Mouse (Mus musculus) R1 (cell line): ENCODE results near the gene Eif1.
"Not testable (repeated sequence)": the region's sequence is repeated elsewhere in the genome, so short reads cannot be mapped to it uniquely, and the experiment has no call there.

Experiments used
- DNase-seq: peaks from one replicate; pipeline ENCODE4 v3.0.0-alpha.2; 2018; ENCODE audit warnings: low read depth, low spot score

Gene Eif1

DNA sequence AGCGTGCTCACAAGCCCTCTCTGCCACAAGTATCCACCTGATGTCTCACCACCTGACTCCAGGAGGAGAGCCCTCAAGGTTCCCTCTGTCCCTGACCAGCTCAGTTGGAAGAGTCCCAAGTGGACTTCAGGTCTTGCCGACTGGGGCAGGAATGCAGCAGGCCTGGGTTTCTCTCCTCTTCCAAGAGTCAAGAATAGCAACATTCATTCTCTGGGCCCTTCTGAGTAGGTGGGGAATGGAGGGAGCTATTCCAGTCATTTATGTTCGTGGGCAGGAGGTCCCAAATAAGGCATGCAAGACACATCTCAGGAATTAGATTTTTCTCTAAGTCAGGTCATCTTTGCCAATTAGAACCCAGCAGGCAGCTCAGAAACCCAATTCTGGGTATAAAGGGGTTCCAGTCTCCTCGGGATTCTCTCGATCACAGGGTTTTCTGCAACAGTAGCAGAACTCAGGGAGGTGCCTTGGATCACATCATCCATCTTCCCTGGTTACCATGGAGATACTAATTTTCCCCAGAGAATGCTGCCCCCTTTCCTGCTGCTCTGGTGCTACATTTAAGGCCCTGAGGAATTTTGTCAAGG is 7.5 kb upstream of the Eif1 start:
- peak; percentile 54 for DNase-seq

DNA sequence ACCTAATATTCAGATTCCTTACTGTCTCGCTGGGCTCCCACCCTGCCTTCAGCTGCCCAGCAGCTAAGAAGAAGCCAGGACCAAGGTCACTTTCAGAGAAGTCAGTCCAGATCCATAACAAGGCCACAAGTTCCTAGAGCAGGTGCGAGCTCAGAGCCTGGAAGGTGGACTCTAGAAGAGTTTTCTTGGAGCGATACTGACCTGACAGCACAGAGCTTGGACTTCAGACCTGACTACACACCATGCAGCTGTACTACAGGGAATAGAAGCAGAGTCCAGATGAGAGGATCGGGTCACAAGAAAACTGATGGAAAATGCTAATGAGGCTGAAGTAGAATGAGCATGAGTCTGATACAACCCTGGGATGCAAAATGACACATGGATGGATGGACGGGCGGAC is 6.3 kb upstream of the Eif1 start:
- no peak for DNase-seq

DNA sequence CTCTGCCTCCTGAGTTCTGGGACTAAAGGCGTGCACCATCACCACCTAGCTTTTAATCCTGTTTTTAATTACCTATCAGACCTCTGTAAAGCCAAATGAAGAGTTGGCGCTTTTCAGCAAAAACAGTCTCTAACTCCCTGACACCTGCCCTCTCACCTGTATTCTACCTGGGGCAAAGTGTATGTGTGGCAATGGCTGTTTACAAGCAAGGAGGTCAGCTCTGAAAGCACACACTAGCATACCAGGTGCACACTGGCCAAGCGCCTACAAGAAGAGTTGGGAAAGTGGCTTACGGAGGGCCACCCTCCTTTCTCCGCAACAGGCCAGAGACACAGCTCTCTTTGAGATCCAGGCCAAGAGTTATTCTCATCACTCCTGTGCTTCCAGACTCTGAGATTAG is 4.2 kb upstream of the Eif1 start:
- DNase-seq = no peak

DNA sequence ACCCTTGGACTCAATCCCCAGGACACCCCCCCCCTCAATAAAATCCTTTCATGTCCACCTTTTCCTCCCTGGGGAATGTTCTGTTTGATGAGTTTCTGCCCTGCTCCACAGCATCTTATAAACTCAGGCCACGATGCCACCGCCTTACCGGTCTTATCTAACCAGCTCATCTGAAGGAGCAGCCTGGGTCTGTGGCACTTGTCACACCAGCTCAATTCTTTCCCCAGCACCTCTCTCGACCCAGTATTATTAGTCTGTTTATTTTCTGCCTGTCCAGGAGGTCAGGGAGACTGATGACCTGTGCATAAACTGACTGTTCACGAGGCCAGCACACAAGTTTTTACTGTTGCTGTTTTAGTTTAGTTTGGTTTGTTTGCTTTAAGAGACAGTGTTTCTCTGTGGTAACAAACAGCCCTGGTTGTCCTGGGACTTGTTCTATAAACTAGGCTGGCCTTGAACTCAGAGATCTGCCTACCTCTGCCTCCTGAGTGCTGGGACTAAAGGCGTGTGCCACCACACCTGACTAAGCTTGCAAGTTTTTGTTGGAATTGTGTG is 1.8 kb upstream of the Eif1 start:
- DNase-seq = no peak

DNA sequence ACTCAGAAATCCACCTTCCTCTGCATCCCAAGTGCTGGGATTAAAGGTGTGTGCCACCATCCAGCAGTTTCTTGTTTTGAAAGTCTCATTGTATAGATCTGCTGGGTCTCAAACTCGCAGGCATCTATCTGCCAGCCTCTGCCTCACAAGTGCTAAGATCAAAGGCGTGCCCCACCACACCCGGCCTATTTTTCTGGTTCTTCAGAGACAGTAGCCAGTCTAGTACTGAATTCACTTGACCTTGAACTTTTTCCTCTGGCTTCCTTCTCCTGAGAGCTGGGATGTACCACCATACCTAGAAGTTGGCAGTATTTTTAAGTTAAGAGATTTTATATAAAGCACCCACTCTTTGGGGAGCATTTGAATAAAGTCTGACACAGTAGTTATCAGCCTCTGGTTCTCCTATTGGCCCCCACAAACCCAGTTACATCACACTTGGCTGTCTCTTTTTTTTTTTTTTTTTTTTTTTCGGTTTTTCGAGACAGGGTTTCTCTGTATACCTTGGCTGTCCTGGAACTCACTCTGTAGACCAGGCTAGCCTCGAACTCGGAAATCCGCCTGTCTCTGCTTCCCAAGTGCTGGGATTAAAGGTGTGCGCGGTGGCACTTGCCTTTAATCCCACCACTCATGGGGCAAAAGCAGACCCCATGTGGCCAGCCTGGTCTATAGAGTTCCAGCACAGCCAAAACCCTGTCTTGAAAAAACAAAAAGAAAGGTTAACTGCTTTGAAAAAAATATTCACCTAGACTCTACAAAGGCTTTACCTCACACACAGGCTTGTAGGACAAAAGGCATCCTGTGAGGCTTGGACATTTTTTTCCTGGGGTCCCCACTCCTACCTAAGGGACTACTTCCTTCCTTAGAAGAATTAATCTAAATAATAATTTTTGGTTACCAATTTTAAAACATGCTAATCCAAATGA is 895 bp upstream of the Eif1 start:
- DNase-seq = peak; percentile 66

DNA sequence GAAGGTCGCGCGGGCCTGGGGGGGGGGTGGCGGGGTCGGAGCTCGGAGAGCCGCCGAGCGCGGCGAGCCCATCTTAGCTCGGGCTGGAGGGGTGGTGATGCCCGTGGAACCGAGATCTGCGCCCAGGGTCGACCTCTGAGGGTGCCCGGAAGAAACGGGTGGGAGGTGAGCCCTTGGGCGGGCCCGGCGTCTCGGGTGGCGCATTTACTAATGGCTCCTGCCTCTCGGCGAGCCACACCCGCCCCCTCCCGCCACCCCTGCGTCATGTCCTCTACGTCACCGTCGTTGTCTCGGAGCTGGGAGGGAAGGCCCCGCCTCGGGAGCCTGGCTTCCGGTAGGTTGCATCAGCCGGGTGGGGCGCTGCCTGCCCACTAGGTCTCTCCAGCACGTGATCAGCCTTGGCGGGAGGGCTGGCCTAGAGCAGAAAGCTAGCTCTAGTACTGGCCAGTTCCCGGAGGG is 516 bp downstream of the Eif1 start:
- DNase-seq = peak; percentile 98

DNA sequence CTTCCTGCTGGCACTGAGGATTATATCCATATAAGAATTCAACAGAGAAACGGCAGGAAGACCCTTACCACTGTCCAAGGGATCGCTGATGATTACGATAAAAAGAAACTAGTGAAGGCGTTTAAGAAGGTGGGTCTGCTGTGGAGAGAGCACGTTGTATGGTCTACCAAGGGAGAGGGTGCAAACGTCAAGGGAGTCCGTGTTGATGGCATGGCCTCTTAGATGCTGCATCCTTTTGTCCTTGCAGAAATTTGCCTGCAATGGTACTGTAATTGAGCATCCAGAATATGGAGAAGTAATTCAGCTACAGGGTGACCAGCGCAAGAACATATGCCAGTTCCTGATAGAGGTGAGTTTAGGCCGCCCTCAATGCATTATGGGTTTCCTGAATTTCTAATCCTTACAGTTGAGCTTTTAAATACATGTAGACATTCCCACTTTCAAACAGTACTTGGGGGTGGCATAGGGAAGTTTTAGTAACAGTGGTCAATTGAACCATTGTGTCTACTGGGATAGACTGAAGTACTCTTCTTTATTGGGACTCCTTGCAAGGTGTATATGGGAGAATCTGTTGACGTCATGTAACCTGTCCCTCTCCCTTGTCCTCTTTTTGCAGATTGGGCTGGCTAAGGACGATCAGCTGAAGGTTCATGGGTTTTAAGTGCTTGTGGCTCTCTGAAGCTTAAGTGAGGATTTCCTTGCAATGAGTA is 1.2 kb downstream of the Eif1 start:
- not testable (repeated sequence) for DNase-seq

DNA sequence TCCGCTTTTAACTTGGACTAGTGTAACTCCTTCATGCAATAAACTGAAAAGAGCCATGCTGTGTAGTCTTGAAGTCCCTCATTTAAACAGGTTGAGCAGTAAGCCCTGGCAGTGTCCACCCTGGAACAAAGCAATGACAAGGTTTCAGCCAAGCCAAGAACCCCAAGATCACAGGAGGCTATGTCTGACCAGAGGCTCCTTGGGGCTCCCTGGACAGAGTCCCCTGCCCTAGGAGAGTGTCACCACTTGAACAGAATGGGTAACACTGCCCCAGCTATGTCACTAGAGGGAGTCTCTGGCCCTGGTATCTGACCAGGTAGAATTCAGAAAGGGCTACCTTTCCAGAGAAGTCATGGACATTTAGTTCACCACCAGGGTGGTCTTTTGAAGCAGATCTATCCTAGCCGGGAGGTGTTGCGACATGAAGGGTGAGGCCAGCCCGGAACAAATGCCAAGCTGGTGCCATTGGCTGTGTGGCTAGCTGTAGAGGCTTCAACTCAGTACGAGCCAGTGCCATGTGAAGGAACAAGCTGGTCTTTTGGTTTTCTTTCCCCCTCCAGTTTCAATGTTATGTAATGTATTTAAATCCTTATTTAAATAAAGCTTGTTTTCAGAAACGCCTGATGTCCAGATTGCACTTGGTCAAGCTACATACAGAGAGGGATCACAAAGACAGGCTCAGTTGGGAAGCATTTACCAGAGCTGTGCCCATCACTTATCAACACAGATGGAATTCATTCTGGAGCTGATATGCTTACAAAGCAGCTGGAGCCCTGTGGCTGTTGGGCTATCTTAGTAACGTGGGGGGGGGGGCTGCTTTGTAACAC is 2.0 kb downstream of the Eif1 start:
- DNase-seq = not testable (repeated sequence)

DNA sequence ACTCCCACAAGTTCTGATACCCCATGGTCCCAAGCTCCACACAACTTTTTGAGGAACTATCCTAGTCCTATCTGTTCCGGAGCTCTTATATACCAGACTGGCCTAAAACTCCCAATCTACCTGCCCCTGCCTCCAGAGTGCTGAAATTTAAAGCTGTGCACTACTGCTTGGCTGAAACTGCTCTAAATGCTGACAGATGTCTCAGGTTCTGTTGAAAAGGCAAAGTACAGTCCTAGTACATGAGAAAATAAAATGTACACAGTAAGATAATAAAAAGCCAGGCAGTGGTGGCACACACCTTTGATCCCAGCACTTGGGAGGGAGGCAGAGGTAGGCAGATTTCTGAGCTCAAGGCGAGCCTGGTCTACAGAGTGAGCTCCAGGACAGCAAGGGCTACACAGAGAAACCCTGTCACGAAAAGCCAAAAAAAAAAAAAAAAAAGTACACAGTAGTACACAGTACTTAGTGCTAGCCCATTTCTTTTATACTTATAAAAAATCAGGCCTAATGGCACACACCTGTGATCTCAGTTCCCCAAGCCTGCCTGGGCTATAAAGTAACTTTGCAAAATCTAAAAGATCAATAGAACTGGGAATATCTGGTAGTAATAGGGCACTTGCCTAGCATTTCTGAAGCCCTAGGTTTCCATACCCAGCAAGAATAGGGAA is 3.0 kb downstream of the Eif1 start:
- no peak for DNase-seq

DNA sequence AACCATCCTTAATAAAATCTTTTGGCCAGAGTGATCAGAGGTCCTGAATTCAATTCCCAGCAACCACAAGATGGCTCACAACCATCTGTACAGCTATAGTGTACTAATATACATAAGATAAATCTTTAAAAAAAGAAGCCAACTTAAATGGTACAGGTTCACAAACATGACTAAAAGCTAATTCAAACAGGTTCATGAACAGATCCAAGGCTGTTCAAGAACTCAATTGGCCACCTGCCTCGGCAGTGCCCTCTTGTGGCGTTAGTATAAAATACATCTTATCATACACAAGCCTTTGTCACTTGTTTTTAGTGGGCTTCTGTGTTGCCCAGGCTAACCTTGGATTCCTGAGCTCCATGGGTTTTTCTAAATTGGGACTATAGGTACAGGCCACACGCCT is 3.9 kb downstream of the Eif1 start:
- DNase-seq = peak; percentile 92

DNA sequence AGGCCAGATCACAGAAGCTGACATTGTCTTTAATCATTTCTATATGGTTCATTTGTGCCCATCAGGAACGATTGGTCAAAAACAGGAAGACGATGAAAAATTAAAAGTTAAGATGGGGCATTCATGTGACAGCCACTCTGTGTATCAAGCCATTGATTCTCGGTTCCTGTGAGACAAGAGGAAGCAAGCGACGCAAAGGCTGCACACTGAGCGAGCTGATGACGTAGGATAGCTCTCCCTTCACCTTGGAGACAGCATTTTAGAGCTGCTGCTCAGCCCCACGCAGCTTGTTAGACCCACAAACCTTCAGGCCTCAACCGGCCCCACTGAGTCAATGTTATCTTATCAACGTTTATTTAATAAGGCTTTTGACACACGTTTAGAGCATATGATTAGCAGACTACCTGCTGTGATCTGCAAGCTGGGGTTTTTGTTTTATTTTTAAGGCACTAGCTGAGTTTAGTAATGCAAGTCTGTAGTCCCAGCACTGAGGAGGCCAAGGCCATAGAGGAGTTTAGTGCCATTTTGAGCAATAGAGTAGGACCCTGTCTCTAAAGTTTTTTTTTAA is 5.5 kb downstream of the Eif1 start:
- no peak for DNase-seq

DNA sequence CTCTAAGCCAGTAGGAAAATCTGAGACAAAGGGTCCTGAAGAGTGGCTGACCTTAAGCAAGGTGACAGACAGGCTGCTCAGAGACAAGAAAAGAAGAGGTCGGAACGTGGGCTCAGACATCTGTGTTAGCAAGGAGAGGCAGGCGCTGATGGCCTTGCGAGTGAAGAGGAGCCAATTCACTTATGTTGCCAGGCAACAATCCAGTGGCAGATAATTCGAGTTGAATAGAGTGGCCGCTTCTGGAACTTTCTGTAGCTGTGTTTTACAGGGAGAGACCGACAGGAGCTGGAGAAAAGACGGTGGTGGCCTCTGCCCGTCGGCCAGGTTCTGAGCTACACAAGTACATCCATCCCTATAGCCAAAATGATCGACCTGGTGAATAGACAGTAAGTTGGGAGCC is 7.6 kb downstream of the Eif1 start:
- no peak for DNase-seq

DNA sequence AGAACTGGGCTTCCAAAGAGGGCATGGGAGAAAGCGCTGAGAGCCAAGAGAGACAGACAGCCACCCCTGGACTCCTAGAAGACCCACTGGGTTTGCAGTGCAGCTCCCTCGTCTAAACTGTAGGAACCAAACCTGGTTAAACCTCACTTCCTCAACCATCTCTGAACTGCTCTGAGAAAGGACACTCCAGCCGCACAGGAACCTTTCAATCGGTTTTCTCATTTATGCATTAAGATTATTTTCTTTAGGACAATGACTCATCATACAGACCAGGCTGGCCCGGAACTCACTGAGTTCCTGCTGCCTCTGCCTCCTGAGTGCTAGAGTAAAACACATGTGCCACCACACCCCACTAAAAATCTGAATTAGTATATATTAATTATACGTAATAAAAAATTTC is 8.1 kb downstream of the Eif1 start:
- no peak for DNase-seq

DNA sequence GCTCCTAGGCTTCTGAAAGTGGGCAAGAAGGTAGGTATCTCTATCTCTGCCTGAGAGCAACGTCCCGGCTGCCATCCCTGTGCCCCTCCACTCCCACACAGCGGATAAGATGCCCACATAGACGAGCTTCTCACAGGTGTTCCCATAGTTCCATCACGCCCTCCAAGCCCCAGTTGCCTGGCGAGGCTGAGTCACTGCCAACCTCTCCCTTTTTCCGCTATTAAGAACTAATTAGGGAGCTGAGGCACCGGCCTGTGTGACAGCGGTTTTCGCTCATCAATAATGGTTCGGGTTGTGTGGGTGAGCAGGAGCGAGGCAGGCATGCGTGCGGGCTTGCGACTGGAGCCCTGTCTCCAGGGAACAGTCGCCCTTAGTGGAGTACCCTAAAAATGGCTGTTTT is 10.6 kb downstream of the Eif1 start:
- no peak for DNase-seq

DNA sequence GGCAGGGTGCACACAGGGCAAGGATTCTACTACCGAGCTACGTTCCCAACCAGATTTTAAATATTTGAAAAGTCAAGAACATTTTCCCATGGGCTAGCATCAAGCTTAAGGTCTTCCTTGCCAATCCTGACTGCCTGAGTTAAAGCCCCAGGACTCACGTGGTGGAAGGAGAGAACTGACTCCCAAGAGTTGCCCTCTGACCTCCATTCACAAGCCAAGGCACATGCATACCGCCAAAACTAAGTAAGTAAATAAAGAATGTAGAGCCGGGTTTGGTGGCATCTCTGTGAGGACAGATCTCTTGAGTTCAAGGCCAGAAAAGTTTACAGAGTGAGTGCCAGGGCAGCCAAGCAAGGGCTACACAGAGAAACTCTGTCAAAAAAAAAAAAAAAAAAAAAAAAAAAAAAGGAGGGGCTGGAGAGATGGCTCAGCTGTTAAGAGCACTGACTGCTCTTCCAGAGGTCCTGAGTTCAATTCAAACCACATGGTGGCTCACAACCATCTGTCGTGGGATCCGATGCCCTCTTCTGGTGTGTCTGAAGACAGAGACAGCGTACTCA is 11.2 kb downstream of the Eif1 start:
- DNase-seq = not testable (repeated sequence)

DNA sequence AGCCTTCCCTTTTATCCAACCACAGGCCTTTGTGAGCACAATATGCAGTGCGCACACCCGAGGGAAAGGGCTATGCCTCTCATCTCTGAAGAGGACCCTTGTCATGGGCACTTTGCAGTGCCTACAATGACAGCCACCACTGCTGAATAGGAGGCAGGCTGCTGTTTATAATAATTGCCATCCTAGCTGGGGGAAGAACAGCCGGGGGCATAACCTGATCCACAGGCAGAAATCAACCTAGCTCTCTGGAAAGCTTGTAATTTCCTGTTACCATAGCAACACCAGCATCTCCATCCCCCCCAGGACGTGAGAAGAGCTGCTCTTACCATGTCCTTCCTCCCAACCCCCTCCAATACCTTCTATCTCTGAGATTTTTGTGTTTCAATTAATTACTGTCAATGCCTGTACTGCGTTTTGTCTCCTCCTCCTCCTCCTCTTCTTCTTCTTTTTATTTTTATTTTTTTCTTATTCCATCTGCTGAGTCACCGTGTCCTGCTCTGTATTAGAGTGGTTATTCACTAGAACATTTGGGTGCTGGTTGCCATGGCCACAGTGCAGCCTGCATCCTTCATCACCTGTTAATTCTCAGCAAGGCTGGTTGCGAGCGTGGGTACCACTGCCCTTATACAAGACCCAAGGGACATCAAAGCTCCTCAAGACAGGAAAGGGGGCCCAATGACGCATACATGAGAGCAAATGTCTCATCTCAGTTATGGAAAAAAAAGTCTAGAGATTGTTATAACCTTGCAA is 13.3 kb downstream of the Eif1 start:
- no peak for DNase-seq

DNA sequence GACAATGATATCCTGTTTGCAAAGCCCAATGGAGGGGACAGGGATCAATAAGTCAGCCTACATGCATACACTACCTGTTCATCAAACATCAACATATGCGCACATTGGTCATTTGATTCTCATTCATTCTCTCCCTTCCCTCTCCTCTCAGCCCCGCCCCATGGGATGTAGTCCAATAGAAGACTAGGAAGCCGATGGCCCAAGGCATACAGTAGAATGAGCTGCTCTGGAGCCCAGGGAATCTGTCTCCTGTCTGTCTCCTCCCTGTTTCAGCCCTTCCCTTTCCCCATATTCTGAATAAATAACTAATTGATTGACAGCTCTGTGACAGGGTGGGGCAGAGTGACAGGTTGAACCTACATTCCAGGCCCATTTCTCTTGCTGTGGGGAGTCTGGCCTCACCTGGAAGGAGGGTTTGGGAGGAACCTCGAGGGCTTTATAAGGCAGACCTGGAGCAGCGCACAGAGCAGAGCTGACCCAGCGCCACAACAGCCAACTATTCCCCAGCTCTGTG is 14.3 kb downstream of the Eif1 start, which contains the start of gene Gast:
TSS of gene Gast (plus strand) at position 464 of the 514 bp plus-strand sequence.
- peak; percentile 56 for DNase-seq

DNA sequence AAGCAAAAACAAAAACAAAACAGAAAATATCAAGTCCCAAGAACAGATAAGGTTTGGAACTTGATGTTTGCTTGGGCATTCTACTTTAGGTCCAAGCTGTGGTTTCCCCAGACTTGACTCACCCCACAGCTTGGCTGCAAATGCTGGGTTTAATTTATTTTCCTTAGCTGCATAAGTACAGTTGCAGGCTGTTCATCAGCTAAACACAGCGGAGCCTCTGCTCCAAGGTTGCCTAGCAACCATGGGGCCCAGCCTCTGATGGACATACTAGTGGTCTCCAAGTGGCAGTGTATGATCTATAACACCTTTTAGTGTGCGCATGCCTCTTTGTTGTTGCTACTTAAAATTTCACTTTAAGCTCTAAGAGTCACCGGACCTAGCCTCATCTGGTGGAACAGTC is 16.0 kb downstream of the Eif1 start:
- no peak for DNase-seq

DNA sequence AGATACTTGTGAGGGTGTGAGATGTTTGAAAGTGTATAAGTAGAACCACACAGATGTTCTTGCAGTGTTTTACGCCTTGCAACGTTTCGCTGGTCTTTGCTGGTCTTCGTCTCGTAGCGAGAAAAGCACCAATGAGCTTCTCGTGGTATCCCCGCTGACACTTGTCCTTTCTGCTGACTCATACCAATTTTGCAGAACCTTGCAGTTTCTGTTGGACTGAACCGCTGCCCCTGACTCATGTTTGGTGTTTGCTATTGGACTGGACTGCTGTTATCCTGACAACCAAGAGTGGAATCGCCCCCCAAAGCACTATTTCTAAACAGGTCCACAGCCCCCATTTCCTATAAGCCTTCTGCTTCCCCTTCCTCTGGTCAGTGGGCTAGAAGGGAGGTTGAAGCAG is 24.6 kb downstream of the Eif1 start:
- no peak for DNase-seq
